In the genomic region with DNA sequence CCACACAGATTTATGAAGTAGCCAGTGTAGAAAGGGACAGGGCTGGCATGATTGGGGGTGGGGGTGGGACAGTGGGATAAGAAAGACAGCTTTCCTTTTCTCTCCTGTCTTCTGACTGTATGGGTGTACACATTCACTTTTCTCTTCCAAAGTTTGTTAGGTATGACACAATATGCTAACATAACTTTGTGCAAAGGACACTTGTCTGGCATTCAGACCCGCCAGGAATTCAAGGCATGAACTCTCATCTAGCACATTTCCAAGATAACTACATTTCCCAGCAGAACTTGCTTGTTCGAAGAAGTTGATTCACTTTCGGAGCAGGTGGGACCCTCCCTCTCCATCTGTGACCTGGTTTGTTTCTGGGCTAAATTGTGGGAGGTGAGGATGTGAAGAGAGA, we compare ENCODE assay signal across 23 mouse cellular contexts.
DNase-seq lines count a peak whose midpoint lies in the region; ATAC-seq lines count a peak whose summit lies in the region.
"Had no signal": no experiment of that assay in that cellular context is flagged by ENCODE, and none has a peak within 500 bp of the region (broad histone marks: within the 10 kb centered on the region; RNA-seq: fewer than 3 reads in every experiment).

No protein-coding gene starts in this region.

- ATAC-seq in liver, embryonic 11.5 days (replicated peaks; ENCODE audit: low FRiP score): no peak
- ATAC-seq: CD4-positive, CD25-positive, alpha-beta regulatory T cell, adult 4 months; forebrain, embryonic 16.5 days had no signal

- 67% methylated on average over 3 of the region's 3 CpGs for WGBS in liver, embryonic 11.5 days

- H3K9ac ChIP-seq in liver, embryonic 11.5 days (ENCODE audit: low read depth, low read length): no peak overlapping the region
- H3K9ac ChIP-seq: embryonic facial prominence, embryonic 13.5 days; forebrain, embryonic 12.5 days; heart, embryonic 13.5 days; hindbrain, embryonic 14.5 days had no signal

- H3K4me3 ChIP-seq in liver, embryonic 11.5 days (ENCODE audit: low read depth, low read length): no peak overlapping the region
- H3K4me3 ChIP-seq: embryonic facial prominence, embryonic 13.5 days; forebrain, embryonic 12.5 days; heart, embryonic 13.5 days; hindbrain, embryonic 10.5 days had no signal

- no peaks in the 10 kb centered on the region for H3K36me3 ChIP-seq in liver, embryonic 11.5 days (ENCODE audit: control insufficient read depth, insufficient read depth, low read length)
- H3K36me3 ChIP-seq: embryonic facial prominence, embryonic 13.5 days; forebrain, embryonic 12.5 days; G1E; heart, embryonic 13.5 days; hindbrain, embryonic 10.5 days had no signal

- H3K27ac ChIP-seq in liver, embryonic 11.5 days (ENCODE audit: low read depth, low read length): no peak overlapping the region
- H3K27ac ChIP-seq: embryonic facial prominence, embryonic 13.5 days; forebrain, embryonic 12.5 days; heart, embryonic 13.5 days; hindbrain, embryonic 10.5 days; hindbrain, embryonic 14.5 days had no signal

- no peak overlapping the region for H3K4me2 ChIP-seq in liver, embryonic 11.5 days
- H3K4me2 ChIP-seq: embryonic facial prominence, embryonic 13.5 days; forebrain, embryonic 12.5 days; heart, embryonic 13.5 days; hindbrain, embryonic 14.5 days had no signal

- no peaks in the 10 kb centered on the region for H3K27me3 ChIP-seq in liver, embryonic 11.5 days (replicated peaks; ENCODE audit: control insufficient read depth, insufficient read depth, low read length)
- H3K27me3 ChIP-seq: embryonic facial prominence, embryonic 13.5 days; heart, embryonic 13.5 days had no signal

- no peaks in the 10 kb centered on the region for H3K9me3 ChIP-seq in liver, embryonic 11.5 days (ENCODE audit: control insufficient read depth, low read length)
- H3K9me3 ChIP-seq: embryonic facial prominence, embryonic 13.5 days; forebrain, embryonic 12.5 days; heart, embryonic 13.5 days; hindbrain, embryonic 10.5 days had no signal

- H3K4me1 ChIP-seq in liver, embryonic 11.5 days (replicated peaks; ENCODE audit: control insufficient read depth, insufficient read depth, low read length): no peaks in the 10 kb centered on the region

- DNase-seq in adrenal gland, postnatal 14 days: peak; percentile 9
- DNase-seq in adrenal gland, postnatal 10 days: no peak
- DNase-seq in lung, adult 18-20 months: peak; percentile 26 to 34
- DNase-seq in lung, postnatal 4 days: no peak
- peak; percentile 21 for DNase-seq in lung, postnatal 10 days
- no peak for DNase-seq in liver, embryonic 11.5 days (ENCODE audit: low spot score)
- no peak for DNase-seq in layer of hippocampus, postnatal 10 days (ENCODE audit: low spot score in 2 of 2)
- DNase-seq in ovary, postnatal 36 days (ENCODE audit: low spot score): no peak
- DNase-seq: adrenal gland, postnatal 25 days; B cell, adult 2 months; cerebellum, adult 18-20 months; cerebellum, adult 9-11 months; cerebellum, postnatal 36 days; gastrocnemius, postnatal 25 days; heart, postnatal 14 days had no signal

Comparison
In these comparisons a context has a peak if more than half of its experiments do, and no peak if none do; other contexts are left out.
1. DNase-seq: peak in adrenal gland, postnatal 14 days (single experiment), lung, adult 18-20 months (2 of 2) and lung, postnatal 10 days (single experiment); none in adrenal gland, postnatal 10 days (single experiment), lung, postnatal 4 days (0 of 2), liver, embryonic 11.5 days (single experiment), layer of hippocampus, postnatal 10 days (0 of 2) and ovary, postnatal 36 days (single experiment).